Mouse (Mus musculus): ENCODE measurements at regions not wholly inside any gene's neighbourhood (a gene's known extent, or its start where the extent isn't known, plus 50 kb on each side); places are given as distances from the start of the nearest gene placed in this dataset.

DNA sequence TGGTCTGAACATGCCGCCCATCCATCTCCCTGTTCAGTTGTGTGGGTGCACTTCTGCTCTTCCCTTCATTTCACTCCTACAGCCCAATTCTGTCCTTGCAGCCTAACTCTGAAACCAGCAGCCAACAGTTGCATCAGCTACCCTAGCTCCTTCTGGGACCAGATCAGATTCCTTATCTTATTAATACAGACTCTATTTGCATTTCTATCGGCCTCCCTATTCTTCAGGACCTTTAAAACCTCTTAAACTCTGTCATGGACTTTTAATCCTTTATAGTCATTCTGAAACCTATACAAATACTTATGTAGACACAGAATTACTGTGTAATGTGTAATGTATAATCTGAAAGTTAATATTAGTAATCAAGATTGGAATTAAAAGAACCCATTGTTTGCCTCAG, 195.9 kb upstream of the Thbs1 start:
- Histone ChIP-seq H3K36me3 (no peaks in the 10 kb centered on the region), H3K27me3 (no peaks in the 10 kb centered on the region), H3K9me3 (no peaks in the 10 kb centered on the region), H3K4me1 (replicated peaks) (no peaks in the 10 kb centered on the region), H3K9ac (no peak overlapping the region), H3K4me2 (no peak overlapping the region), H3K27ac (no peak overlapping the region), H3K4me3 (no peak overlapping the region)
- 93% methylated on average over 2 of the region's 2 CpGs for WGBS
- ATAC-seq (ENCODE audit: low FRiP score), result no peak

DNA sequence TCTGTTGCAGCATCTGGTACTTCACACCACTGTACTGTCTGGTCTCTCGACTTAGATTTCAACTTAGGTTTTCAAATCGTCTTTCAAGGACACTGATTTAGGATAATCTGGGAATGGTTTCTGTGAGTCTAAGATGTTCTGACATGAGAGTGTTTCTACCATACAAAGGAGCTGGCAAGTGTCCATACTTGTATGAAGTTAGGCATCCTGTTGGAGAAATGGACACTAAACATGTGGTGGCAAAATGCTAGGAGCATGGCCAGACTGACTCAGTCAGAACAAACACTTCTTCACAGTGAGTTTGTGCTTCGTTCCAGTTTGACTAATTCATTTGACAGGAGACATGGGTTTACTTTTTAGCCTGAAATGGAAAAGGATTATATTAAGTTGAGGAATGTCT, 194.5 kb upstream of the Thbs1 start:
- Histone ChIP-seq H3K27me3 (0 out of 2 replicates have a peak, but pooled peaks cover 3% of the 10 kb centered on the region), H3K4me2 (no peak overlapping the region), H3K9ac (no peak overlapping the region), H3K4me1 (replicated peaks) (no peaks in the 10 kb centered on the region), H3K4me3 (no peak overlapping the region), H3K27ac (no peak overlapping the region), H3K9me3 (no peaks in the 10 kb centered on the region), H3K36me3 (no peaks in the 10 kb centered on the region)
- no peak for ATAC-seq (ENCODE audit: low FRiP score)
- 90% methylated on average over 3 of the region's 3 CpGs for WGBS

DNA sequence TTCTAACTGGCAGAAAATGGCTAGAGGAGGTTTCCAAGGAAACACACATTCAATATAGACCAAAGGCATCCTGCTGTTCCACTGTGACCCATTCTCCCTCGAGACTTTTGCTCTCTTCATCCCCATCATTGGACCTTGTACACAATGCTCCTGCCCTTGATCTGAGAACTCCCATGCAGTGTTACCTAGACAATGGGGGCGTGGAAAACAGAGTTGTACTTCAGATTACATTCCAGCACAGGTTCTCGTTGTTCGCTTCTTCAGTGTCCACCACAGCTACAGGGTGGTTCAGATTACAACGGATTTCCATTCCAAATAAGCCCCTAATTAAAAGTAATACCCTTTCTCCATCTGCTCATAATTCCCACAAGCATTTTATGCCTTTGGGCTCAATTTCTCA, 186.8 kb upstream of the Thbs1 start:
- Histone ChIP-seq H3K9me3 (no peaks in the 10 kb centered on the region), H3K9ac (no peak overlapping the region), H3K4me3 (no peak overlapping the region), H3K27me3 (0 out of 2 replicates have a peak, but pooled peaks cover 6% of the 10 kb centered on the region), H3K27ac (no peak overlapping the region), H3K4me1 (replicated peaks) (no peaks in the 10 kb centered on the region), H3K4me2 (no peak overlapping the region), H3K36me3 (no peaks in the 10 kb centered on the region)
- 25% methylated on average over 5 of the region's 5 CpGs for WGBS
- ATAC-seq (ENCODE audit: low FRiP score), result no peak

GRCm38 (mm10) chr2:117925412-117925811, 186.3 kb upstream of the Thbs1 start:
- WGBS, result 98% methylated on average over 5 of the region's 5 CpGs
- Histone ChIP-seq H3K9ac (no peak overlapping the region), H3K9me3 (no peaks in the 10 kb centered on the region), H3K27me3 (0 out of 2 replicates have a peak, but pooled peaks cover 6% of the 10 kb centered on the region), H3K4me1 (replicated peaks) (no peaks in the 10 kb centered on the region), H3K36me3 (no peaks in the 10 kb centered on the region), H3K4me2 (no peak overlapping the region), H3K4me3 (no peak overlapping the region), H3K27ac (no peak overlapping the region)
- no peak for ATAC-seq (ENCODE audit: low FRiP score)

GRCm38 (mm10) chr2:117928062-117928461, 183.6 kb upstream of the Thbs1 start:
- no peak for ATAC-seq (ENCODE audit: low FRiP score)
- no peak overlapping the region for H3K4me2 ChIP-seq
- no peaks in the 10 kb centered on the region for H3K36me3 ChIP-seq
- 0 out of 2 replicates have a peak, but pooled peaks cover 3% of the 10 kb centered on the region for H3K27me3 ChIP-seq
- H3K9ac ChIP-seq, result no peak overlapping the region
- H3K9me3 ChIP-seq, result no peaks in the 10 kb centered on the region
- H3K27ac ChIP-seq, result no peak overlapping the region
- no peak overlapping the region for H3K4me3 ChIP-seq
- no peaks in the 10 kb centered on the region for H3K4me1 ChIP-seq (replicated peaks)
- WGBS, result 59% methylated on average over 6 of the region's 6 CpGs

GRCm38 (mm10) chr2:117929586-117929985, 182.1 kb upstream of the Thbs1 start:
- no peak overlapping the region for H3K27ac ChIP-seq
- 77% methylated on average over 1 of the region's 1 CpGs for WGBS
- no peak overlapping the region for H3K4me3 ChIP-seq
- no peaks in the 10 kb centered on the region for H3K9me3 ChIP-seq
- 0 out of 2 replicates have a peak, but pooled peaks cover 3% of the 10 kb centered on the region for H3K27me3 ChIP-seq
- no peaks in the 10 kb centered on the region for H3K36me3 ChIP-seq
- H3K9ac ChIP-seq, result no peak overlapping the region
- H3K4me1 ChIP-seq (replicated peaks), result no peaks in the 10 kb centered on the region
- H3K4me2 ChIP-seq, result no peak overlapping the region
- no peak for ATAC-seq (ENCODE audit: low FRiP score)

GRCm38 (mm10) chr2:117930895-117931537, 180.7 kb upstream of the Thbs1 start:
- WGBS, result 97% methylated on average over 3 of the region's 3 CpGs
- Histone ChIP-seq H3K4me3 (no peak overlapping the region), H3K9me3 (no peaks in the 10 kb centered on the region), H3K4me2 (no peak overlapping the region), H3K36me3 (no peaks in the 10 kb centered on the region), H3K4me1 (replicated peaks) (no peaks in the 10 kb centered on the region), H3K27me3 (peaks cover 16% of the 10 kb centered on the region; the same call in 1 of the 2 replicates), H3K9ac (no peak overlapping the region), H3K27ac (no peak overlapping the region)
- no peak for ATAC-seq (ENCODE audit: low FRiP score)

GRCm38 (mm10) chr2:117936590-117936989, 175.1 kb upstream of the Thbs1 start:
- no peak for ATAC-seq (ENCODE audit: low FRiP score)
- WGBS, result 88% methylated on average over 6 of the region's 6 CpGs
- H3K4me2 ChIP-seq, result no peak overlapping the region
- H3K9ac ChIP-seq, result no peak overlapping the region
- peaks cover 9% of the 10 kb centered on the region for H3K4me1 ChIP-seq (replicated peaks)
- peaks cover 22% of the 10 kb centered on the region; the same call in 1 of the 2 replicates for H3K27me3 ChIP-seq
- no peak overlapping the region for H3K27ac ChIP-seq
- no peak overlapping the region for H3K4me3 ChIP-seq
- H3K9me3 ChIP-seq, result no peaks in the 10 kb centered on the region
- H3K36me3 ChIP-seq, result no peaks in the 10 kb centered on the region

DNA sequence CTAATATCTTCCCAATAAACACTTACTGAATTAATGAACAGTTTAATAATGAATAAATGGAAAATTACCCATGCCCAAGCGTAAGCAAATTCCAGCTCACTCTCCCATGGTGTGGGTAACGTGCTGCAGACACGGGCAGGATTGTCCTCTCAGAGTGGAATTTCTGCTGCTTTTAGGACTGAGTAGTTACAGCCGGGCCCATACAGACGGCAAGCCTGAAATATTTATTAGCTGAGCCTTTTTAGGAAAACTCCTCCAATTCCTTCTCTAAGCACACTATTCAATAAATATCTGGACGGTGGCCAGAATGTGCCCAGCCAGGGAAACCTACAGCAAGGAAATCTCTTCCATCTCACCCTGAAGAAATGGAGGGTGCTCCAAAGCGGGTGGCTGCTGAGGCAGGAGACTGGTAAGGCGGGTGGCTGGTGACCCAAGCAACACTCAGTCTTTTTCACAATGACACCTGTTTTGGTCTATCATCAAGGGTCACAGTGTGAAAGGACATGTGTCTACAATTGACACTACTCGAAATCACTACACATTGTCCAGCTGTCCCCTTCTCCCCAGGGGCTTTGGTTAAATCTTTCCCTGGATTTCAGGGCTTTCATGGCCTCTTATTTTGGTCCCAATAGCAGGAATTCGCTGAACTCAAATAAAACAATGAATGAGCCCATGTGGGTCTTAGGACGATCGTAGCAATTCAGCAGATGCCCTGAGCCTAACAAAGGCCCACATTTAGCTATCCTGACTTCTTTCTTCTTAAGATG, 173.2 kb upstream of the Thbs1 start:
- Histone ChIP-seq H3K27ac (no peak overlapping the region), H3K9ac (no peak overlapping the region), H3K4me3 (no peak overlapping the region), H3K4me2 (no peak overlapping the region; the same call in 1 of the 2 replicates), H3K9me3 (no peaks in the 10 kb centered on the region), H3K36me3 (no peaks in the 10 kb centered on the region), H3K4me1 (replicated peaks) (peaks cover 9% of the 10 kb centered on the region), H3K27me3 (peaks cover 22% of the 10 kb centered on the region; the same call in 1 of the 2 replicates)
- 19% methylated on average over 12 of the region's 12 CpGs for WGBS
- ATAC-seq (ENCODE audit: low FRiP score), result no peak

- no peaks in the 10 kb centered on the region for H3K36me3 ChIP-seq
- 0 out of 2 replicates have a peak, but pooled peaks cover 5% of the 10 kb centered on the region for H3K27me3 ChIP-seq
- no peak for ATAC-seq (ENCODE audit: low FRiP score)
- no peak overlapping the region for H3K4me3 ChIP-seq
- 48% methylated on average over 6 of the region's 6 CpGs for WGBS
- H3K4me1 ChIP-seq (replicated peaks), result peaks cover 9% of the 10 kb centered on the region
- H3K9me3 ChIP-seq, result no peaks in the 10 kb centered on the region
- H3K4me2 ChIP-seq, result no peak overlapping the region
- H3K9ac ChIP-seq, result no peak overlapping the region
- no peak overlapping the region for H3K27ac ChIP-seq
These were observed 170.1 kb upstream of the Thbs1 start for GRCm38 (mm10) chr2:117941517-117942096.

- no peak overlapping the region for H3K4me3 ChIP-seq
- no peaks in the 10 kb centered on the region for H3K27me3 ChIP-seq
- H3K27ac ChIP-seq, result no peak overlapping the region
- no peak overlapping the region for H3K9ac ChIP-seq
- WGBS, result 62% methylated on average over 5 of the region's 5 CpGs
- H3K36me3 ChIP-seq, result no peaks in the 10 kb centered on the region
- no peak for ATAC-seq (ENCODE audit: low FRiP score)
- no peak overlapping the region for H3K4me2 ChIP-seq
- peaks cover 4% of the 10 kb centered on the region for H3K4me1 ChIP-seq (replicated peaks)
- no peaks in the 10 kb centered on the region for H3K9me3 ChIP-seq
These were observed 168.0 kb upstream of the Thbs1 start for GRCm38 (mm10) chr2:117943666-117944065.

DNA sequence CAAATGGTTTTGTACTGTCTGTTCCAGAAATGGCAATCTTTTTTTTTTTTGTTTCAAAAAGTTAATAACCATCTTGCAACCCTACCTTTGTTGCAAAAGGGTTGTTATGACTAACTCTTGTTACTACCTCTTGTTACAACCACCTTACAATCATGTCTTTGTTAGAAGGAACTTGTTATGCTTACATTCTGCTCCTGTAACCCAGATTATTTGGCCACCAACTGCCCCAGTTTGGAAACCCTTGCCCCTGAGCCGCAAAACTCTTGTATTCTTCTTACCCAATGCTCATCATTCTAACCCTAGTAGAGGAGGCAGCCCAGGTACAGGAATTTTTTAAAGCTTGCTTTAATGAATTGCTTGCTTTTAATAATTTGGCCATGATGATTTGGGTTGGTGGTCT, 167.4 kb upstream of the Thbs1 start:
- Histone ChIP-seq H3K4me2 (no peak overlapping the region), H3K27ac (no peak overlapping the region), H3K9ac (no peak overlapping the region), H3K4me3 (no peak overlapping the region), H3K4me1 (replicated peaks) (no peaks in the 10 kb centered on the region), H3K27me3 (no peaks in the 10 kb centered on the region), H3K9me3 (no peaks in the 10 kb centered on the region), H3K36me3 (no peaks in the 10 kb centered on the region)
- ATAC-seq (ENCODE audit: low FRiP score), result no peak
- WGBS, result 83% methylated on average over 1 of the region's 1 CpGs
